Mouse (Mus musculus): ENCODE measurements at regions not wholly inside any gene's neighbourhood (a gene's known extent, or its start where the extent isn't known, plus 50 kb on each side); places are given as distances from the start of the nearest gene placed in this dataset.

DNA sequence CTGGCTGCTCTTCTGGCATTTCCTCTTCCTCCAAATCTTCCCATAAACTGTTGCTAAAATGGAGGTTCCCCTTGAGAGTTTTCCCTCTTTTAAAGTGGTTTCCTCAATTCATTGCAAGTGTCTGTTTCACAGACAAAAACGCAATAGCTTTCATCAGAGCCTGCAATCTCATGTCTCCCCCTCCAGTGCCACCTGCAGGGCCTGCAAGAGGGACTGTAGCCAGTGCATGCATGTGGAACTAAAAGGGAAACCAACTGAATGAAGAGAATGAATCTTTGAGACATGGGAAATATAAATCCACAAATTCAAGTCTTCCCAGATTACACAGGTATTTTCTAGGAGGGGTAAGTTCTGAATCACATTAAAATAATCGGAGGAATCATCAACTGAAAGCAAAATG, 424.4 kb upstream of the Cdh6 start:
- TF ChIP-seq CTCF (IDR thresholded peaks at IDR 0.05; ENCODE audit: borderline replicate concordance, extremely low read depth, insufficient read depth, insufficient read length), result no peak
- TF ChIP-seq POLR2A (IDR thresholded peaks at IDR 0.05; ENCODE audit: borderline replicate concordance, extremely low read depth, insufficient read depth, insufficient read length, poor library complexity, severe bottlenecking), result no peak

All from brain, embryonic 14.5 days (tissue).